Mouse (Mus musculus) lung, adult 2 months (tissue): ENCODE data around the gene Cntrl.

Experiments
- CTCF ChIP-seq: fragments of 200-500 bp; IDR thresholded peaks from 2 replicates; pipeline ENCODE4 v1.5.1; 2011; ENCODE audit warnings: mild to moderate bottlenecking, low read length, control low read depth; ENCODE audit not compliant: insufficient read depth
- POLR2A ChIP-seq: fragments of 200-500 bp; IDR thresholded peaks from 2 replicates; pipeline ENCODE4 v1.6.1; 2011; ENCODE audit warnings: low read depth, mild to moderate bottlenecking, control low read depth, low read length, borderline replicate concordance; ENCODE audit errors: extremely low read depth

GRCm38 (mm10) chr2:35066525-35067082, 42.7 kb upstream of the Cntrl start:
- TF ChIP-seq CTCF = no peak
- TF ChIP-seq POLR2A = no peak
